Mouse (Mus musculus) bone marrow, adult 2 months (tissue): ENCODE measurements around the gene Ypel3.

Experiments
- CTCF ChIP-seq: fragments of 200-500 bp; IDR thresholded peaks from 2 replicates; pipeline ENCODE4 v1.5.1; 2011; ENCODE audit warnings: low read length, control low read depth; ENCODE audit not compliant: control insufficient read depth, insufficient read depth
- POLR2A ChIP-seq: fragments of 200-500 bp; IDR thresholded peaks from 2 replicates; pipeline ENCODE4 v1.6.1; 2011; ENCODE audit warnings: low read depth, mild to moderate bottlenecking, control low read depth, low read length, borderline replicate concordance; ENCODE audit not compliant: control insufficient read depth

- TF ChIP-seq POLR2A (peak; percentile 92), CTCF (0 out of 2 replicates have a peak, but pooled peaks have one; percentile 2)
Observed at GRCm38 (mm10) chr7:126799050-126799467, 22.3 kb downstream of the Ypel3 start.
